Mouse (Mus musculus) erythroblast, embryonic 14.5 days (primary cell): ENCODE data around the gene Pglyrp2. TPM values are rescaled to one million over a fixed set of nuclear protein-coding genes. Genes with fewer than 3 reads are reported as not detected.

Source experiments
- H3K27me3 ChIP-seq: 2 replicates; pipeline ENCODE4 v1.6.1; 2012; ENCODE audit warnings: inconsistent platforms; ENCODE audit not compliant: control insufficient read depth
- H3K36me3 ChIP-seq: 2 replicates; pipeline ENCODE4 v1.6.1; 2012; ENCODE audit warnings: mild to moderate bottlenecking, inconsistent platforms; ENCODE audit not compliant: control insufficient read depth
- H3K4me1 ChIP-seq: 2 replicates; pipeline ENCODE4 v1.6.1; 2012; ENCODE audit warnings: inconsistent platforms; ENCODE audit not compliant: control insufficient read depth
- H3K4me3 ChIP-seq: replicated peaks from 2 replicates; pipeline ENCODE3; 2012; ENCODE audit warnings: moderate library complexity, mild to moderate bottlenecking, inconsistent platforms
- H3K9me3 ChIP-seq: 2 replicates; pipeline ENCODE4 v1.6.1; 2012; ENCODE audit warnings: low read length, inconsistent platforms, mixed read lengths; ENCODE audit not compliant: control insufficient read depth
- GATA1 ChIP-seq: IDR thresholded peaks from 2 replicates; pipeline ENCODE4 v1.6.1; 2012; ENCODE audit warnings: low read length, inconsistent platforms, mixed read lengths
- TAL1 ChIP-seq: IDR thresholded peaks from 3 replicates; pipeline ENCODE4 v1.6.1; 2012; ENCODE audit warnings: low read length, inconsistent platforms, mixed read lengths
- polyA plus RNA-seq: library from polyadenylated mRNA; stranded (reverse); fragments of >175 nt; gene quantifications from 2 replicates; pipeline ENCODE4 v1.2.3, GENCODE M21; 2012

Pglyrp2 gene
- 0.03 TPM in 1 of 2 replicates, not detected in the other for polyA plus RNA-seq

DNA sequence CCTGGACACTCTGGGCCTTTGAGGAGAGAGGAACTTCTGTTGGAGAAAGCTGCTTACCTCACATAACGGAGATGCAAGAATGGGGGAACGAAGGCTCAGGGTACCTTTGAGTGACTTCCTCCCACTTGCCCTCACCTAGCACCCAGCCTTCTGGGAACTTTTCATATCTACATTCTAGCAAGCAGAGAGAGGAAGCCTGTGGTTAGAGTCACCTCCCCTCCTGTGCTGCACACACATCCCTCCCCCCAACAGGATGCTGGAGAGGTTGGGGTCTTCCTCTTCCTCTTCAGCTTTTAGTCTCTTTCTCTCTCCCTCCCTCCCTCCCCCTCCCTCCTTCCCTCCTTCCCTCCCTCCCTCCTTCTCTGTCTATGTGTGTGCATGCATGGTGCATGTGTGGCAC lies at the start of gene Pglyrp2:
Gene Pglyrp2, minus strand, starts transcription at position 134 of the 400 bp plus-strand sequence.
- Histone ChIP-seq H3K4me1 (no peaks in the 10 kb centered on the region), H3K36me3 (no peaks in the 10 kb centered on the region), H3K4me3 (no peak within 1 kb of the TSS)

DNA sequence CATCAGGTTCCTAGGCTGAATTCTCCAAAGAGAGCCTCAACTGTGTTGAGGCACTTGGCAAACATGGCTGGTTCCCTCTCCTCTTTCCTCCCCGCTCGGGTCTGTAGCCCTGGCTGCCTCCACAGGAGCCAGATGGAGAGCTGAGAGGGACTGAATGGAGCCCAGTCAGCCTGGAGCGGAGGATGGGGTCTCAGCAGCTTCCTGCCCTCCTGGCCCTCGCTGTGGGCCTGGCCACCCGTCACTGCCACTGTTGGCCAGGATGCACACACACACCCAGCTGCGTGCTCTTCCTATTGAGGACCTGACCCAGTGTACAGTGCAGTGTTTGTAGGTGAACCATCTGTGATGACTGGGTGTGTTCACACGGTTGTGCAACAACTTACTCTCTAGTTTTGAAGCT lies 48.2 kb upstream of the Pglyrp2 start:
- no peaks in the 10 kb centered on the region for H3K27me3 ChIP-seq
- H3K36me3 ChIP-seq, result no peaks in the 10 kb centered on the region
- no peaks in the 10 kb centered on the region for H3K9me3 ChIP-seq
- no peaks in the 10 kb centered on the region; the same call in 1 of the 2 replicates for H3K4me1 ChIP-seq
- no peak overlapping the region for H3K4me3 ChIP-seq
- TF ChIP-seq TAL1 (no peak), GATA1 (no peak)

More for the DNA sequence above, at the start of gene Pglyrp2:
- H3K9me3 ChIP-seq, result no peaks in the 10 kb centered on the region
- no peaks in the 10 kb centered on the region for H3K27me3 ChIP-seq
- no peak for TF ChIP-seq GATA1
- no peak for TF ChIP-seq TAL1

DNA sequence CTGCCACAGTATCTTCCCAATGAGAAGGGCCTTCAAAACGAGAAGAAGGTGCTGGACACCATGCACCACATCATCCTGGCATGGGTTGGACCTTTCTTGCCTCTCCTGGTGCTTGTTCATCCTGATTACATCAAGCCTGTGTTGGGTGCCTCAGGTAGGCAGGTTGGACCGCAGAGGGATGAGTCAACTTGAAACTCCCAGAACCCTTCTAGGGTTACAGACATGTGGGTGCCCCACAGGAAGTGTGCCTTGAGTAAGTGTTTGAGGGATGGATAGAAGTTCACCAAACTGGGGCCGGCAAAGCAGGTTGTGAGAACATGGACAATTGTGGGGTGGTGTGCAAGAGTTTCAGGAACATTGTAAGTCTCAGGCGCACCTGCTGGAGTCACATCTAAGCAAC lies 46.8 kb upstream of the Pglyrp2 start:
- H3K4me3 ChIP-seq, result no peak overlapping the region
- H3K36me3 ChIP-seq, result no peaks in the 10 kb centered on the region
- TF ChIP-seq GATA1 (no peak), TAL1 (no peak)

DNA sequence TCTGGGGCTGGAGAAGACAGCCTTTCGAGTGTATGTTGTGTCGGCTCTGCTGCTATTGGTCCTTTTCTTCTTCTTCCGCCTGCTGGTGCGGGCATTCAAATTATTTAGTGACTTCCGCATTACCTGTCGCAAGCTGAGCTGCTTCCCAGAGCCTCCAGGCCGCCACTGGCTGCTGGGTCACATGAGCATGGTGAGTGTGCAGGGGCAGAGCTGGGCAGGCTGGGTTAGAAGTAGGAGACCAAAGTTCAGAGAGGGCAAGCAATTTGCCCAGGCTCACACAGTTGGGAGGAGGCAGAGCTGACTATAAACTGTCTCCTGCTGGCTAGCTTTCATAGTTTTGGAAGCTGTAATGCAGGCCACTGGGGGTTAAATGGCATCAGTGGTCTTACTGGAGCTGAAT lies 44.5 kb upstream of the Pglyrp2 start:
- H3K4me1 ChIP-seq, result no peaks in the 10 kb centered on the region
- H3K36me3 ChIP-seq, result no peaks in the 10 kb centered on the region
- TF ChIP-seq TAL1 (no peak), GATA1 (no peak)
- H3K4me3 ChIP-seq, result no peak overlapping the region
- no peaks in the 10 kb centered on the region for H3K9me3 ChIP-seq
- no peaks in the 10 kb centered on the region for H3K27me3 ChIP-seq

More for the DNA sequence above, 46.8 kb upstream of the Pglyrp2 start:
- H3K4me1 ChIP-seq, result no peaks in the 10 kb centered on the region; the same call in 1 of the 2 replicates
- no peaks in the 10 kb centered on the region for H3K9me3 ChIP-seq
- no peaks in the 10 kb centered on the region for H3K27me3 ChIP-seq

DNA sequence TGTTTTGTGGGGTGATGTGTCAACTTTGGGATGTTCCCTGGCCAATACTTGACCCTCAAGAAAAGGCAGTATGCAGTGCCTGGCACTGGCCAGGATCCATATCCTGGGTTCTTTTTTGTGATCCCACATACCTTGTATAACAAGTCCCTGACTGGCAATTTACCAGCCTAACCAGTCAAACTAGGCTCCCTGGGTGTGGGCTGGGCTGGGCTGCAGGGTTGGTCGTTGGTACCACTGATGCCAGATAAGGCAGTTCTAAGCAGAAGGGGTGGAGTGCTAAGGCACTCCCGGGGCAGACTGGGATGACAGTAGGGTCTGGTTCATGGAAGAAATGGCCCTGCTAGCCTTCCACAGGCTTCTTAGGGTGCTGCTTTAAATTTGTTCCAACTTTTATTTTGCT lies 31.0 kb upstream of the Pglyrp2 start:
- peaks cover 8% of the 10 kb centered on the region for H3K9me3 ChIP-seq
- H3K4me3 ChIP-seq, result no peak overlapping the region
- peaks cover 19% of the 10 kb centered on the region for H3K27me3 ChIP-seq
- peaks cover 43% of the 10 kb centered on the region for H3K4me1 ChIP-seq
- no peak for TF ChIP-seq TAL1
- peak; percentile 72 for TF ChIP-seq GATA1
- no peaks in the 10 kb centered on the region for H3K36me3 ChIP-seq

DNA sequence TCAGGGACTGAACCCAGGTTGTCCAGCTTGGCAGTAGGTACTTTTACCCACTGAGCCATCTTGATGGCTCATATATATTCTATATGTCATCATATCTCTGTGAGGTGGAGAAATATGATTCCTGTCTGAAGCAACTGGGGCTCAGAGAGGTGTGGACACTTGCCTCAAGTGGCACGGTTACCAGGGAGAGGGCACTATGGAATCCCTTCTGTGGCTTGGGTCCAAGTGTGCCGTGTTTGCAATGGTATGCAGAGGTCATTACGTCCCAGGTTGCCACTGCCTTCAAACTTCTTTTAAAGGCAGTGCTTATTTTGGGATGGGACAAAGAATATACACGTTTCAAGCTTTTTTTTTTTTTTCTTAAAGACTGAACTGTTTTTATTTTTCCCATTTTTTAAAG lies 30.2 kb upstream of the Pglyrp2 start:
- TF ChIP-seq GATA1 (no peak), TAL1 (no peak)
- H3K4me1 ChIP-seq, result peaks cover 43% of the 10 kb centered on the region
- H3K36me3 ChIP-seq, result no peaks in the 10 kb centered on the region
- no peak overlapping the region for H3K4me3 ChIP-seq
- H3K27me3 ChIP-seq, result peaks cover 19% of the 10 kb centered on the region
- H3K9me3 ChIP-seq, result peaks cover 8% of the 10 kb centered on the region

DNA sequence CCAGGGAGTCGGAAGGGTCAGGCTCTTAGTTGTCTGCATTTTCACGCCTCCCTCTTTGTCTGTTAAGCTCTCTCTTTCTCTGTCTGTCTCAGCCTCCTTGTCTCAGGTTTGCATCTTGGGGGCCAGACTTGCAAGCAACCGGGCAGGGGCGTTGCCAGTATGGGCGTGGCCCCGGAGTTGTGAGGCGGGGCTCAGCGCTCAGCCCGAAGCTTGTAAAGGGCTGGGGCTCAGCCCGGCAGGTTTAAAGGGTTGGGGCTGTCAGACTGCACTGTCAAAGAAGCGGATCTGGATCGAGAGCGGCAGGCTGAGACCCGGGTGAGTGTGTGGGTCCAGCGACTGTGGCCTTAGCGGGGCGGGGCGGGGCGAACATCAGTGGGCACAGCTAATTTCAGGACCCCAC lies 28.5 kb upstream of the Pglyrp2 start, which contains the start of gene Cyp4f39:
Gene Cyp4f39, plus strand, starts transcription at position 242 of the 400 bp plus-strand sequence.
- Histone ChIP-seq H3K4me1 (peaks cover 43% of the 10 kb centered on the region), H3K9me3 (peaks cover 14% of the 10 kb centered on the region), H3K36me3 (no peaks in the 10 kb centered on the region), H3K4me3 (peak within 1 kb of the TSS; percentile 39), H3K27me3 (peaks cover 19% of the 10 kb centered on the region)
- TF ChIP-seq TAL1 (no peak), GATA1 (no peak)

DNA sequence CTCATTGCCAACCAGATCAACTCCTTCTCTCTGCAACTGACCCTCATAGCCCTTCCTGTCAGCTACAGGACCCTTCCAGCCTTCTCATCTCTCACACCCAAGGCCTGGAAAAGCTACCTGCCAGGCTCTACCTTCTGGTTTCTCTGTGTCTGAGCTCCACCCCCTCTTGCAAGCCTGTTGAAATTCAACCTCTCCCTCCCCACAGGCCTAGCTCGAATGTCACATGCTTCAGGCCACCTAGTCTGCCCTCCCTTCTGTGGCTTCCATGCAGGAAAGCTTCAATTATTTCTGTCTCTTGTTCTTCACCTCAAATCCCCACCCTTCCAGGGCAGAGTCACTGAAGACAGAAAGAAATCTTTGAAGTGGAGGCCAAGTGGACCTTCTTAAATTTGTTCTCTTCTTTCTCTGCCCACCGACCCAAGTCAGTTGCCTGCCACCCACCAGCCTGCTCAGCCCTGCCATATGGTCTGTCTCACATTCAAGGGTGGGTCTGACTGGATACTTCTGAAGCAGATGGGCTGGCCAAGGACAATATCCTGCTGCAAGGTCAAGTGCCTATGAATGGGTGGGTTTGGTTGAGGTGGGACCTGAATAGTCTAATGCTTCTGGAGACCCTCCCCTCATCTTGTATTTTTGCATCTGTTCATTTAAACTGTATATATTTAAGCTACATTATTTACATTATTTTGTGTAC lies 27.0 kb upstream of the Pglyrp2 start:
- no peak for TF ChIP-seq TAL1
- TF ChIP-seq GATA1, result no peak
- Histone ChIP-seq H3K4me1 (peaks cover 34% of the 10 kb centered on the region), H3K27me3 (peaks cover 15% of the 10 kb centered on the region), H3K9me3 (peaks cover 9% of the 10 kb centered on the region), H3K4me3 (no peak overlapping the region), H3K36me3 (no peaks in the 10 kb centered on the region)

DNA sequence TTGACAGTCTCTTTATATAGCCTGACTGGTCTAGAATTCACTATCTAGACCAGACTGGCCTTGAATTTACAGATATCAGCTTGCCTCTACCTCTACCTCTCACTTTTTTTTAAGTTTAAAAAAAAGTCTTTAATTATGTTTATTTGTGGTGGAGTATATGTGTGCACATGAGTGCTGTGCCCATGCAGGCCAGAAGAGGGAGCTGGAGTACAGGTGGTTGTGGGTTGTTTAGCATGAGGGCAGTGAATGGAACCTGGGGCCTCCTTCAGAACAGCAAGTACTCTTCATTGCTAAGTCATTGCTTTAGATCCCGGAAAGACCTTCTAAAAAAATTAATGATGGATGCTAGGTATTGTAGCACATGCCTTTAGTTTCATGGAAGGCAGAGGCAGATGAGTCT lies 25.1 kb upstream of the Pglyrp2 start:
- Histone ChIP-seq H3K36me3 (no peaks in the 10 kb centered on the region), H3K9me3 (peaks cover 9% of the 10 kb centered on the region), H3K4me3 (no peak overlapping the region), H3K27me3 (peaks cover 15% of the 10 kb centered on the region), H3K4me1 (peaks cover 21% of the 10 kb centered on the region)
- TF ChIP-seq TAL1 (no peak), GATA1 (no peak)

DNA sequence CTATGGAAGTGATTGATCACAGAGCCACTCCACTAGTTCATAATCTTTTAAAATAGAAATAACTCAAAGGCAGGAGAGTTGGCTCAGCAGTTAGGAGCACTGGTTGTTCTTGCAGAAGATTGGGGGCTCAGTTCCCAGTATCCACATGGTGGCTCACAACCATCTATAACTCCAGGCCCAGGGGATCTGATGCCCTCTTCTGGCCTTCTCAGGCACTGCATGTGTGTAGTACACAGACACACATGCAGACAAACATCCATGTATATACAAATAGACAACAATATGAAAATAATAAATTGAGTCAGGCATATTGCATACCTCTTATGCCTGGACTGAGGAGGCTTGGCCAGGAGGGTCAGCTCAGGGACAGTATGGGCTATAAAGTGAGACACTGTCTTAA lies 23.2 kb upstream of the Pglyrp2 start:
- Histone ChIP-seq H3K4me1 (peaks cover 2% of the 10 kb centered on the region), H3K27me3 (peaks cover 3% of the 10 kb centered on the region), H3K9me3 (peaks cover 9% of the 10 kb centered on the region), H3K36me3 (no peaks in the 10 kb centered on the region), H3K4me3 (no peak overlapping the region)
- no peak for TF ChIP-seq GATA1
- TF ChIP-seq TAL1, result no peak
